Mouse (Mus musculus): ENCODE measurements around the gene Ggt5.

DNA sequence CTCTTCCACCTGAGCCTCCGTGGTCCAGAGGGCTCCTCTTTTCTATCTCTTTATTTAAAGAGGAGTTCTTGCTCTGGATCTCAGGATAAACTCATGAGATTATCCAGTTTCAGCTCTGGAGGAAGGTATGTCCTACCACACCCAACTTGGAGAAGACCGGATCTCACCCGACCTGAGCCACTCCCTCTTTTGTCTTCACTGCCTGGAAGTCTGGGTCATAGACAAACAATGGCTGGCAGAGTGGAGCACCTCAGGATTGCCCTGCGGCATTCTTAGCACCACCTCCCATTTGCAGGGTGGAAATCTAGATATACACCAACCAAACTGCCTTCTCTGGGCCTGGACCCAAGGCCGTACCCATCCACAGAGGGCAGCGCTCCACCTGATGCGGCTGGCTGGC lies 59.9 kb downstream of the Ggt5 start:
- no peak for TF ChIP-seq CTCF (IDR thresholded peaks at IDR 0.05; ENCODE audit: low read depth)
- TF ChIP-seq EP300 (IDR thresholded peaks at IDR 0.05; ENCODE audit: low read depth): no peak
